Mouse (Mus musculus) embryonic facial prominence, embryonic 15.5 days (tissue): ENCODE data around the gene Nudcd3. TPM values are rescaled to one million over a fixed set of nuclear protein-coding genes. Genes with fewer than 3 reads are reported as not detected.
A peak's percentile ranks its signal among the peaks of the same experiment; 100 is the strongest.

Source experiments
- ATAC-seq: fragments of 200-750 bp; cut with Nextera tagmentation; 2 replicates; pipeline ENCODE4 v1.8.0; 2017; ENCODE audit warnings: low read depth, moderate TSS enrichment; ENCODE audit not compliant: insufficient number of reproducible peaks, low FRiP score, low TSS enrichment
- H3K27ac ChIP-seq: fragments of 300-500 bp; sonication (generic); replicated peaks from 2 replicates; pipeline ENCODE4 v1.5.1; 2015; ENCODE audit warnings: mild to moderate bottlenecking, inconsistent platforms
- H3K27me3 ChIP-seq: fragments of 300-500 bp; sonication (generic); 2 replicates; pipeline ENCODE4 v1.6.1; 2015; ENCODE audit warnings: inconsistent platforms
- H3K36me3 ChIP-seq: fragments of 300-500 bp; sonication (generic); 2 replicates; pipeline ENCODE4 v1.6.1; 2015; ENCODE audit warnings: mild to moderate bottlenecking, inconsistent platforms
- H3K4me1 ChIP-seq: fragments of 300-500 bp; sonication (generic); 2 replicates; pipeline ENCODE4 v1.6.1; 2015; ENCODE audit warnings: inconsistent platforms
- H3K4me2 ChIP-seq: fragments of 300-500 bp; sonication (generic); replicated peaks from 2 replicates; pipeline ENCODE4 v1.6.1; 2015; ENCODE audit warnings: mild to moderate bottlenecking, inconsistent platforms
- H3K4me3 ChIP-seq: fragments of 300-500 bp; sonication (generic); replicated peaks from 2 replicates; pipeline ENCODE4 v1.5.1; 2015; ENCODE audit warnings: mild to moderate bottlenecking, inconsistent platforms
- H3K9ac ChIP-seq: fragments of 300-500 bp; sonication (generic); 2 replicates; pipeline ENCODE4 v1.6.1; 2015; ENCODE audit warnings: inconsistent platforms
- H3K9me3 ChIP-seq: fragments of 300-500 bp; sonication (generic); replicated peaks from 2 replicates; pipeline ENCODE4 v1.6.1; 2016; ENCODE audit warnings: inconsistent platforms
- WGBS: fragments of 180-500 bp; shearing (Covaris S2); methylation state at CpG from one replicate; pipeline ENCODE4 v1.1.7; 2015; 5-methylcytosine and 5-hydroxymethylcytosine counted together
- polyA plus RNA-seq: library from polyadenylated mRNA; unstranded; fragments of >200 nt; fragmentation: Nextera tagmentation; extraction: Ambion mirVana; gene quantifications from 2 replicates; pipeline ENCODE4 v1.2.1, GENCODE M21; 2015

Nudcd3 gene
- polyA plus RNA-seq, 1 experiment from 2014 or later = 41.3 TPM

DNA sequence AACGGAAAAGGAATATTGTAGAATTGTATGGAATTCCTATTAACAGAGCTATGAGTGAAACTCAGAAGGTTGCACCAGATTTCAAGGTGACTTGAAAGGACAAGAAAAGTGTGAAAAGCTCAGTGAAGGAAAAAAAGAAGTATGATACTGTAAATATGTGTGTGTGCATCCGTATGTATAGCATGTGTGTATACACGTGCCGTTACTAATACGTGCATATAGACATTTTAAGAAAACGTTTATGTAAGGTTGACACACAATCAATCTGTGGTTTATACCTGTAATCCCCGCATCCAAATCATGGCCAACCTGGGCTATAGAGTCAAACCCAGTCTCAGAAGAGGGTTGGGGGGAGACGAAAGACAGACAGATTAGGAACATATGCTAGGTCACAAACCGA is 355 bp upstream of the Nudcd3 start:
- Histone ChIP-seq H3K9me3 (no peaks in the 10 kb centered on the region), H3K27ac (peak overlapping the region; percentile 99), H3K9ac (peak overlapping the region; percentile 90), H3K27me3 (no peaks in the 10 kb centered on the region), H3K4me2 (peak overlapping the region; percentile 91), H3K4me3 (peak overlapping the region; percentile 99), H3K36me3 (no peaks in the 10 kb centered on the region), H3K4me1 (peaks cover 20% of the 10 kb centered on the region)
- WGBS = 17% methylated on average over 9 of the region's 9 CpGs
- no peak for ATAC-seq

DNA sequence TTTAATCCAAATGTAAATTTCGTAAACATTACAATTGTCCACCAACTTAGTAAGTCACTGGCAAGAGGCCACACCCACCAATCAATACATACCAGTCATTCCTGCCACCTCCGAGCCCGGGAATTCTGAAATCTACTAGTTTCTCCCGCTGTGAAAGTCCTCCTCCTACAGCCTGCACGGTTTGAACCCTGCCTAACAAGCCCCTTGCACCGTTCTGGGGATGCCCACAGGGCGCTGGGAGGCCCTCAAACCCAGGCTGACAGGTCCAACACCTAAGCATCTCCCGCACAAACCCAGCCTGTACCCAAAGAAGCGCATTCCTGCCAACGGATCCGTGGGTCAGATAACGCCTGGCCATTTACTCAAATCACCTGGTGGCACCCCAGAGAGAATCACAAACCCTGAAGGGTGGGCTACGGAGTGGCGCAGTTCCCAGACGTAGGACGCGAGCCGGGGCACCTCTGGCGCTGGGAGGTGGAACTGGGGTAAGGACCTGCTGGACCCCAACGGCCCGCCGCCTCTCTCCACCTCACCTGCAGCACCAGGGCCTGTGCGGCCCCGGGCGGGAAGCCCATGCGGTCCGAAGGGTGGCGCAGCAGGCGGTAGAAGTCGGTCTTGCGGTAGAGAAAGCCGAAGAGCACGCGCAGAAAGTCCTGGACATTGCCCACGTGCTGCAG is 667 bp downstream of the Nudcd3 start, which contains the start of gene A730071L15Rik:
Gene A730071L15Rik, plus strand, starts transcription at position 620 of the 677 bp plus-strand sequence.
- H3K9ac ChIP-seq = peak within 1 kb of the TSS; percentile 90
- H3K36me3 ChIP-seq = no peaks in the 10 kb centered on the region
- ATAC-seq = 0 out of 2 replicates have a peak, but pooled peaks have one; percentile 37
- H3K4me1 ChIP-seq = peaks cover 20% of the 10 kb centered on the region
- H3K27ac ChIP-seq = peak within 1 kb of the TSS; percentile 99
- peak within 1 kb of the TSS; percentile 99 for H3K4me3 ChIP-seq
- 1% methylated on average over 35 of the region's 35 CpGs for WGBS
- peak within 1 kb of the TSS; percentile 91 for H3K4me2 ChIP-seq
- H3K9me3 ChIP-seq = no peaks in the 10 kb centered on the region
- H3K27me3 ChIP-seq = no peaks in the 10 kb centered on the region

GRCm38 (mm10) chr11:6198449-6198848 is 1.8 kb downstream of the Nudcd3 start:
- no peak for ATAC-seq
- Histone ChIP-seq H3K4me3 (peak overlapping the region; percentile 99; the same call in 1 of the 2 replicates), H3K27ac (no peak overlapping the region), H3K9me3 (no peaks in the 10 kb centered on the region), H3K4me2 (peak overlapping the region; percentile 91; the same call in 1 of the 2 replicates), H3K36me3 (no peaks in the 10 kb centered on the region), H3K27me3 (no peaks in the 10 kb centered on the region), H3K9ac (no peak overlapping the region), H3K4me1 (peaks cover 20% of the 10 kb centered on the region)
- 90% methylated on average over 4 of the region's 4 CpGs for WGBS

GRCm38 (mm10) chr11:6196780-6197179 is 3.4 kb downstream of the Nudcd3 start:
- Histone ChIP-seq H3K9me3 (no peaks in the 10 kb centered on the region), H3K27me3 (no peaks in the 10 kb centered on the region), H3K4me1 (peaks cover 20% of the 10 kb centered on the region), H3K9ac (no peak overlapping the region), H3K4me3 (no peak overlapping the region), H3K4me2 (no peak overlapping the region), H3K36me3 (peaks cover 8% of the 10 kb centered on the region), H3K27ac (no peak overlapping the region)
- no peak for ATAC-seq
- WGBS = 90% methylated on average over 8 of the region's 8 CpGs

DNA sequence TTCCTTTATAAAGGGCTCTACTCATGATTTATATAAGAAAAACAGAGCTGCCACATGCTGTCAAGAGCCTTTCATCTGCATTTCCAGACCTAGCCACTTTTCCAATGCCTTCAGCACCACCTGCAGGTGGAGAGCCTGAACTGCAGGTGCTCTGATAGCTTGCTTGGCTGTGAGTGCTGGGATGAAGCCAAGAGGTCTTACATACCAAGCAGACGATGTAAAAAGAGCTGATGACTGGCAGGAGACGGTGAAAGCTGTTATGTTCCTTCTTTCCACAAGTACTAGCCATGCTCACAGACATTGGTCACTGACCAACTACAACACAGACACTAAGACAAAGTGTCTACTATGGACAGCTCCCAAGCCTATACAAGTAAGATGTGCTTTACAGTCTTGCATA is 12.3 kb downstream of the Nudcd3 start:
- no peak overlapping the region for H3K9ac ChIP-seq
- no peaks in the 10 kb centered on the region for H3K9me3 ChIP-seq
- no peak overlapping the region for H3K4me2 ChIP-seq
- H3K36me3 ChIP-seq = peaks cover 20% of the 10 kb centered on the region
- no peaks in the 10 kb centered on the region for H3K27me3 ChIP-seq
- 0 out of 2 replicates have a peak, but pooled peaks cover 9% of the 10 kb centered on the region for H3K4me1 ChIP-seq
- ATAC-seq = no peak
- 2% methylated on average over 2 of the region's 2 CpGs for WGBS
- H3K4me3 ChIP-seq = no peak overlapping the region
- no peak overlapping the region for H3K27ac ChIP-seq

DNA sequence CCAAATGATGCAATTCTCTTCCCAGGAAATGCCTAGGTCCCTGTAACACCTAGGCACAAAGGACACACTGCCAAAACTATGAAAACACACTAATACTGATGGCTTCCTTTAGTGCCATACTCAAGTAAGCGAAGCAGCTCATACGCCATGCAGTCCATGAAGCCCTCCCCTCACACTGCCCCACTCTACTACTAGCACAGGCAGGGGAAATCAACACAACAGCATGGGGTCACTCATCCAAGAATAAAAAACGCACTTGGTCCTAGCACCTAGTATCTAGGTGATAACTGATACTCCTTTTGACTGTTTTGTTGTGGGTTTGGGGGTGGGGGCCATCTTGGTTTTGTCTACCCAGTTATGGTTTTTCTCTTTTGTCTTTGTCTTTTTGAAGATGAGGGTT is 12.8 kb downstream of the Nudcd3 start:
- Histone ChIP-seq H3K9me3 (no peaks in the 10 kb centered on the region), H3K4me1 (0 out of 2 replicates have a peak, but pooled peaks cover 9% of the 10 kb centered on the region), H3K4me2 (no peak overlapping the region), H3K9ac (no peak overlapping the region), H3K27ac (no peak overlapping the region), H3K27me3 (no peaks in the 10 kb centered on the region), H3K4me3 (no peak overlapping the region), H3K36me3 (peaks cover 17% of the 10 kb centered on the region)
- no peak for ATAC-seq
- 86% methylated on average over 3 of the region's 3 CpGs for WGBS

DNA sequence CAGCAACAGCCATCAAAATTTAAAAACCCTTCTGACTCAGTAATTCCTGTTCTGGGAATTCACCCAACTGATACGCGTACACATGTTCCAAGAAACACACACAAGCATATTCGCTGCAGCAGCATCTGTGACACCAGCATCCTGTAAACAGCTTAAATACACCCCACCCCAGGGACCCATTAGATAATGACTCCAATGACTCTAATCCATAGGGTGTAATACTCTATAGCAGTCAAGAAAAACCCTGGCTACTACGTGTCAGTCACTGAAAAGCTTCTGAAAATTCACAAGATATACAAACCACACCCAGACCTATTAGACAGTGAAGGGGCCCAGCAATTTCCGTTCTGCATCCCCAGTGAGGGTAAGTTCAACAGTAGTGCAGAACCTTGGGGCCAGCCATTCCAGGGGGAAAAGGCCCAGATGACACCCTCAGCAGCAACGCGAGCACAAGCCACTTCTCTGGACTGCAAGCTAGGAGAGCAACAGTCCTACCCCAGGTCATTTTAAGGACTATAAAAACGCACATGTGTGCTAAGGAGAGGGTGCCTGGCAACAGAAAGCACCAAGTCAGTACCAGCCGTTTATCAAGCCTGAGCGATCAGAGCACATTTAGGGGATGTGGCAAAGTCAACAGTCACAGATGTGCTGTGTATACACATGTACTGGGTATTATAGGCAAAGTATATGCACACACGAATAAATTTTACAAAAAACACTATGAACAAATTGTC is 15.8 kb downstream of the Nudcd3 start:
- Histone ChIP-seq H3K27ac (no peak overlapping the region), H3K9ac (no peak overlapping the region), H3K4me2 (no peak overlapping the region), H3K27me3 (no peaks in the 10 kb centered on the region), H3K4me1 (peaks cover 9% of the 10 kb centered on the region; the same call in 1 of the 2 replicates), H3K9me3 (no peaks in the 10 kb centered on the region), H3K36me3 (peaks cover 7% of the 10 kb centered on the region), H3K4me3 (no peak overlapping the region)
- no peak for ATAC-seq
- 62% methylated on average over 11 of the region's 11 CpGs for WGBS

- H3K36me3 ChIP-seq = peaks cover 6% of the 10 kb centered on the region; the same call in 1 of the 2 replicates
- WGBS = 89% methylated on average over 2 of the region's 2 CpGs
- H3K4me3 ChIP-seq = no peak overlapping the region
- no peak overlapping the region for H3K27ac ChIP-seq
- no peak for ATAC-seq
- H3K9me3 ChIP-seq = no peaks in the 10 kb centered on the region
- H3K4me2 ChIP-seq = no peak overlapping the region
- H3K27me3 ChIP-seq = no peaks in the 10 kb centered on the region
- no peak overlapping the region for H3K9ac ChIP-seq
- H3K4me1 ChIP-seq = peaks cover 19% of the 10 kb centered on the region
Measured at GRCm38 (mm10) chr11:6183246-6183645, 17.0 kb downstream of the Nudcd3 start.

DNA sequence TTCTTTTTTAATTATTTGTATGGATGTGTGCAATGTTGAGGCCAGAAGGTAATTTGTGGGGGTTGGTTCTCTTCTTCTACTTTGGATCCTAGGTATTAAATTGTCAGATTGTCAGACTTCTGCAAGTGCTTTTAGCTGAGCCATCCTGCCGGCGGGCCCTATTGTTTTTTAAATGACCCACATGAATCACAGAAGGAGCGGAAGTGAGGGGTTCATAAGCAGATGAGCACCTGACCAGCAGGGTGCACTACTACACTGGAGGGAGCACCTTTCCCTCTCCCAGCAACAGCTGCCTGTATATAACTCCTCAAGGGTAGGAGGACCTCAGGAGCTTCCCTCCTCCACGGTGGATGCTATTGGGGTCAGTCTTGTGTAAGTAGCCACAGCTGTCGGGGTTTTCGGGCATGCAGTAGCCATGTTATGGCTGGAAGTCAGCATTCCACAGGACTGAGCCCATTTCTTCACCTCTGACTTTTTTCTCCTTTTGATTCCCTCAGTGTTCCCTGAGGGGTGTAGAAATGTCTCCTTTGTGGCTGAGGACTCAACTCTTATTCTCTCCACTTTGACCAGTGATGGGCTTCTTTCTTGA is 19.3 kb downstream of the Nudcd3 start:
- Histone ChIP-seq H3K4me1 (peaks cover 21% of the 10 kb centered on the region), H3K27ac (no peak overlapping the region), H3K4me3 (no peak overlapping the region), H3K27me3 (no peaks in the 10 kb centered on the region), H3K4me2 (no peak overlapping the region), H3K9me3 (no peaks in the 10 kb centered on the region), H3K36me3 (no peaks in the 10 kb centered on the region), H3K9ac (no peak overlapping the region)
- WGBS = 55% methylated on average over 6 of the region's 6 CpGs
- ATAC-seq = no peak

DNA sequence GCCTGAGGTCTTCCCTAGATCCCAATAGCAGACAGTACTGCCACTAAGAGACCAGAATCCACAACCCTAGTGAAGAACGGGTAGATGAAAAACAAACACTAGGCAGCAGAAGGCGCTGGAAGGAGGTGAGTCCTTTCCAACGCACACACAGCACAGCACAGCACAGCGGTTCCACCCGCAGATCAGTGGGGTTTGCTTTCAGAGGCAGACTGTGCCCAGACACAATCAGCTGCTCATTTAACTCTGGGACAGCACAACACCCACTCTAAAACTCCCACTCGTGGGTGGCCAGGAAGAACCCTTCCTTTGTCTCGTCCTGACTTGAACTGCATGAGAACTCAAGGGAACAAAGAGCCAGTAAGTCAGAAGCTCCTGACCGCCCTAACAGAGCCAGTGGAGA is 21.0 kb downstream of the Nudcd3 start:
- WGBS = 16% methylated on average over 8 of the region's 8 CpGs
- Histone ChIP-seq H3K36me3 (no peaks in the 10 kb centered on the region), H3K4me3 (no peak overlapping the region), H3K9ac (no peak overlapping the region), H3K27ac (0 out of 2 replicates have a peak overlapping the region, but pooled peaks have one; percentile 1), H3K27me3 (no peaks in the 10 kb centered on the region), H3K9me3 (no peaks in the 10 kb centered on the region), H3K4me2 (no peak overlapping the region), H3K4me1 (peaks cover 17% of the 10 kb centered on the region)
- no peak for ATAC-seq

DNA sequence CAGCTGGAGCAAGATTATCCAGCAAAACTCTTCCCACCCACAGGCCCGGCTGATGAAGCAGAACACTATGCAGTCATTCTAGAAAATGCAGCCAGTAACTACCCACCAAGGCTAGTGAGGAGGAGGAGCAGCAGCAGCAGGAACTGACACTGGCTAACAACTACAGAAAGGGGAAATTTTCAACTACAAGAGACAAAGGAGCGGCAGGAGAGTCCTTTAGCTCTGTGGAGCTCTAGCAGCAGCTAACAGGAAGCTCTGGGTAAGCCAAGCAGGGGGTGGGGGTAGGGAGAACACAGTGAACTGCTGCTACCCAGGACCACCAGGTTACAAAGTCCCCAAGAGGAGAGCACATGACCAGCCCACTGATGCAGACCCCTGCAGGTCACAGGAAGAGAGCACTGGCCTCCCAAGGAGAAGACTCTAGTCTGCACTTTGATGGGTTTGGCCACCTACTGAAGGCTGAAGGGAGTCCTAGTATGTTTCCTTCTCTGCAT is 21.5 kb downstream of the Nudcd3 start:
- WGBS = 19% methylated on average over 2 of the region's 2 CpGs
- no peak for ATAC-seq
- H3K27me3 ChIP-seq = no peaks in the 10 kb centered on the region
- no peaks in the 10 kb centered on the region for H3K9me3 ChIP-seq
- H3K4me1 ChIP-seq = peaks cover 17% of the 10 kb centered on the region
- 0 out of 2 replicates have a peak overlapping the region, but pooled peaks have one; percentile 1 for H3K27ac ChIP-seq
- H3K36me3 ChIP-seq = no peaks in the 10 kb centered on the region
- no peak overlapping the region for H3K4me2 ChIP-seq
- no peak overlapping the region for H3K9ac ChIP-seq
- H3K4me3 ChIP-seq = no peak overlapping the region
